Mouse (Mus musculus) liver, embryonic 11.5 days (tissue): Measurements from ENCODE around the gene Gm10837. TPM values are rescaled to one million over a fixed set of nuclear protein-coding genes. Genes with fewer than 3 reads are reported as not detected.

ENCODE experiments used
- ATAC-seq: fragments of 200-750 bp; cut with Nextera tagmentation; replicated peaks from 2 replicates; pipeline ENCODE4 v1.8.0; 2017; ENCODE audit warnings: moderate number of reproducible peaks, mild to moderate bottlenecking, moderate TSS enrichment, moderate library complexity; ENCODE audit not compliant: low FRiP score
- DNase-seq: peaks from one replicate; pipeline ENCODE4 v3.0.0-alpha.2; 2017; ENCODE audit warnings: low spot score
- H3K27ac ChIP-seq: fragments of 300-500 bp; sonication (generic); 2 replicates; pipeline ENCODE4 v1.5.1; 2014; ENCODE audit warnings: mild to moderate bottlenecking, low read depth, low read length, control low read depth
- H3K27me3 ChIP-seq: fragments of 300-500 bp; sonication (generic); replicated peaks from 2 replicates; pipeline ENCODE4 v1.6.1; 2014; ENCODE audit warnings: low read length, mixed read lengths; ENCODE audit not compliant: control insufficient read depth, insufficient read depth
- H3K36me3 ChIP-seq: fragments of 300-500 bp; sonication (generic); 2 replicates; pipeline ENCODE4 v1.6.1; 2014; ENCODE audit warnings: mild to moderate bottlenecking, low read length, moderate library complexity, mixed read lengths; ENCODE audit not compliant: control insufficient read depth, insufficient read depth
- H3K4me1 ChIP-seq: fragments of 300-500 bp; sonication (generic); replicated peaks from 2 replicates; pipeline ENCODE4 v1.6.1; 2014; ENCODE audit warnings: low read length, mixed read lengths; ENCODE audit not compliant: control insufficient read depth, insufficient read depth
- H3K4me2 ChIP-seq: fragments of 300-500 bp; sonication (generic); 2 replicates; pipeline ENCODE4 v1.6.1; 2014; ENCODE audit warnings: mild to moderate bottlenecking, control low read depth, moderate library complexity
- H3K4me3 ChIP-seq: fragments of 300-500 bp; sonication (generic); 2 replicates; pipeline ENCODE4 v1.5.1; 2014; ENCODE audit warnings: low read depth, low read length, control low read depth
- H3K9ac ChIP-seq: fragments of 300-500 bp; sonication (generic); 2 replicates; pipeline ENCODE4 v1.6.1; 2014; ENCODE audit warnings: low read depth, low read length, control low read depth
- H3K9me3 ChIP-seq: fragments of 300-500 bp; sonication (generic); 2 replicates; pipeline ENCODE4 v1.6.1; 2016; ENCODE audit warnings: low read length, inconsistent platforms, mixed read lengths; ENCODE audit not compliant: control insufficient read depth
- WGBS: fragments of 180-500 bp; shearing (Covaris S2); extraction: QIAGEN DNeasy Blood & Tissue Kit; methylation state at CpG from one replicate; pipeline ENCODE4 v1.1.7; 2014; 5-methylcytosine and 5-hydroxymethylcytosine counted together
- polyA plus RNA-seq: library from polyadenylated mRNA; unstranded; fragments of >200 nt; fragmentation: Nextera tagmentation; extraction: Ambion mirVana; gene quantifications from 2 replicates; pipeline ENCODE4 v1.2.1, GENCODE M21; 2014

Gm10837 gene
- polyA plus RNA-seq, 1 experiment from 2014 or later, result not detected

- Histone ChIP-seq H3K4me2 (peak overlapping the region; percentile 62), H3K4me3 (peak overlapping the region; percentile 44), H3K27me3 (peaks cover 99% of the 10 kb centered on the region), H3K9me3 (no peaks in the 10 kb centered on the region), H3K27ac (no peak overlapping the region), H3K36me3 (no peaks in the 10 kb centered on the region), H3K9ac (no peak overlapping the region), H3K4me1 (peaks cover 7% of the 10 kb centered on the region; the same call in 1 of the 2 replicates)
- DNase-seq, result no peak
- 1% methylated on average over 53 of the region's 65 CpGs for WGBS
- ATAC-seq, result peak; percentile 15; the same call in 1 of the 2 replicates
Observed at GRCm38 (mm10) chr14:122475557-122476040, 14.8 kb upstream of the Gm10837 start.

GRCm38 (mm10) chr14:122476041-122476821 lies 14.2 kb upstream of the Gm10837 start:
- peak; percentile 53 for DNase-seq
- Histone ChIP-seq H3K4me2 (peak overlapping the region; percentile 62), H3K9ac (no peak overlapping the region)

GRCm38 (mm10) chr14:122476822-122477215 lies 13.6 kb upstream of the Gm10837 start:
- Histone ChIP-seq H3K4me3 (no peak overlapping the region), H3K9ac (no peak overlapping the region), H3K4me1 (peaks cover 7% of the 10 kb centered on the region; the same call in 1 of the 2 replicates), H3K36me3 (no peaks in the 10 kb centered on the region), H3K27ac (no peak overlapping the region), H3K4me2 (no peak overlapping the region), H3K27me3 (peaks cover 99% of the 10 kb centered on the region), H3K9me3 (no peaks in the 10 kb centered on the region)
- WGBS, result 2% methylated on average over 18 of the region's 18 CpGs
- ATAC-seq, result no peak
- peak; percentile 42 for DNase-seq

More at GRCm38 (mm10) chr14:122476041-122476821, 14.2 kb upstream of the Gm10837 start:
- peaks cover 99% of the 10 kb centered on the region for H3K27me3 ChIP-seq
- no peaks in the 10 kb centered on the region for H3K36me3 ChIP-seq
- H3K4me3 ChIP-seq, result peak overlapping the region; percentile 44
- WGBS, result 2% methylated on average over 60 of the region's 62 CpGs
- no peaks in the 10 kb centered on the region for H3K9me3 ChIP-seq
- H3K4me1 ChIP-seq, result peaks cover 7% of the 10 kb centered on the region; the same call in 1 of the 2 replicates
- no peak overlapping the region for H3K27ac ChIP-seq
- 0 out of 2 replicates have a peak, but pooled peaks have one; percentile 5 for ATAC-seq

- Histone ChIP-seq H3K4me1 (peaks cover 7% of the 10 kb centered on the region; the same call in 1 of the 2 replicates), H3K36me3 (no peaks in the 10 kb centered on the region), H3K4me2 (no peak overlapping the region), H3K9me3 (no peaks in the 10 kb centered on the region), H3K4me3 (no peak overlapping the region), H3K27ac (no peak overlapping the region), H3K9ac (no peak overlapping the region), H3K27me3 (peaks cover 99% of the 10 kb centered on the region)
- DNase-seq (no peak), ATAC-seq (no peak)
- WGBS, result 1% methylated on average over 20 of the region's 20 CpGs
Observed at GRCm38 (mm10) chr14:122477261-122477671, 13.1 kb upstream of the Gm10837 start.

- H3K9me3 ChIP-seq, result no peaks in the 10 kb centered on the region
- H3K36me3 ChIP-seq, result no peaks in the 10 kb centered on the region
- whole genome bisulfite sequencing, result 2% methylated on average over 9 of the region's 9 CpGs
- ATAC-seq, result no peak
- no peak overlapping the region for H3K27ac ChIP-seq
- H3K4me3 ChIP-seq, result no peak overlapping the region
- no peak overlapping the region for H3K4me2 ChIP-seq
- no peak for DNase-seq
- peaks cover 7% of the 10 kb centered on the region; the same call in 1 of the 2 replicates for H3K4me1 ChIP-seq
- no peak overlapping the region for H3K9ac ChIP-seq
- H3K27me3 ChIP-seq, result peaks cover 99% of the 10 kb centered on the region
Observed at GRCm38 (mm10) chr14:122477971-122478573, 12.3 kb upstream of the Gm10837 start.

DNA sequence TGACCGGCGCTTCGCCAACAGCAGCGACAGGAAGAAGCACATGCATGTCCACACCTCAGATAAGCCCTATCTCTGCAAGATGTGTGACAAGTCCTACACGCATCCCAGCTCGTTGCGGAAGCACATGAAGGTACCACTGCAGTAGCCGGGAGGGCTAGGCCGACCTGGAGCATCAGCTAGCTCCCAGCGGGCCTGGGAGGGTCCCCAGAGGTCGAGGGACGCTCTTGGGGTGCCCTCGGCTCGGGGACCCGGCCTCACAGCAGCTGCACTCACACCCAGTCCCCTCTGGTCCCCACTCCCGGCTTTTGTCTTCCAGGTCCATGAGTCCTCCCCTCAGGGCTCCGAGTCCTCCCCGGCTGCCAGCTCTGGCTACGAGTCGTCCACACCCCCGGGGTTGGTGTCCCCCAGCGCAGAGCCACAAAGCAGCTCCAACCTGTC lies 11.8 kb upstream of the Gm10837 start:
- no peak overlapping the region for H3K4me3 ChIP-seq

GRCm38 (mm10) chr14:122479461-122480109 lies 10.8 kb upstream of the Gm10837 start:
- no peak overlapping the region for H3K27ac ChIP-seq
- DNase-seq, result no peak
- no peaks in the 10 kb centered on the region for H3K36me3 ChIP-seq
- H3K9me3 ChIP-seq, result no peaks in the 10 kb centered on the region
- H3K4me1 ChIP-seq, result peaks cover 7% of the 10 kb centered on the region; the same call in 1 of the 2 replicates
- H3K4me3 ChIP-seq, result no peak overlapping the region
- ATAC-seq, result no peak
- peaks cover 99% of the 10 kb centered on the region for H3K27me3 ChIP-seq
- H3K9ac ChIP-seq, result no peak overlapping the region
- 34% methylated on average over 17 of the region's 17 CpGs for WGBS
- no peak overlapping the region for H3K4me2 ChIP-seq

More for the DNA sequence above, 11.8 kb upstream of the Gm10837 start:
- Histone ChIP-seq H3K27ac (no peak overlapping the region), H3K4me1 (peaks cover 7% of the 10 kb centered on the region; the same call in 1 of the 2 replicates), H3K36me3 (no peaks in the 10 kb centered on the region), H3K9me3 (no peaks in the 10 kb centered on the region), H3K4me2 (no peak overlapping the region), H3K9ac (no peak overlapping the region), H3K27me3 (peaks cover 99% of the 10 kb centered on the region)
- WGBS, result 0% methylated on average over 22 of the region's 22 CpGs
- ATAC-seq (no peak), DNase-seq (peak; percentile 51)

DNA sequence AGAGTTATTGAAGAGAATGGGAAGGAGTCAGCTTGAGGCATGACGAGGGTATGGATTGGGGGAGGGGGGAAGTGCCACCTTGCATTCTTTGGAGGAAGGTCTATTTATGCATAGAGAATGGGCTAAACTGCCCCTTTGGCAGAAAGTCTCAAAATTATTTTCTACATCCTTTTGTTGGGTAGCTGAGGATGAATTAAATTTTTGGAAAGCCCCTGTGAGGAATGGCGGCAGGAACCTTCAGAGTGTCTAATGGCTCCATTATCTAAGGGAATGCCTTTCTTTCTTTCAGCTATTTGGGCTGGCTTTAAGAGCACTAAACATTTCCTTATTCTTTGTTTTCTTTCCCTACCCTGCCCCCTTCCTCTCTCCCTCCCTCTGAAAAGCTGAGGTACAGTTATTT lies 10.0 kb upstream of the Gm10837 start:
- WGBS, result 16% methylated on average over 2 of the region's 2 CpGs
- DNase-seq, result no peak
- Histone ChIP-seq H3K4me3 (no peak overlapping the region), H3K36me3 (no peaks in the 10 kb centered on the region), H3K9ac (no peak overlapping the region), H3K9me3 (no peaks in the 10 kb centered on the region), H3K4me2 (no peak overlapping the region), H3K27me3 (peaks cover 99% of the 10 kb centered on the region), H3K4me1 (peaks cover 3% of the 10 kb centered on the region; the same call in 1 of the 2 replicates), H3K27ac (no peak overlapping the region)
- ATAC-seq, result no peak
